Mouse (Mus musculus) bone marrow macrophage, adult 2 months (primary cell): ENCODE measurements around the gene Hs6st1.

Source experiments
- CTCF ChIP-seq: IDR thresholded peaks from 2 replicates; pipeline ENCODE4 v1.5.1; 2012; ENCODE audit warnings: low read depth, mild to moderate bottlenecking, low read length, moderate library complexity
- POLR2A ChIP-seq: IDR thresholded peaks from 2 replicates; pipeline ENCODE4 v1.6.1; 2012; ENCODE audit warnings: mild to moderate bottlenecking, low read depth, low read length, borderline replicate concordance

- TF ChIP-seq CTCF (no peak), POLR2A (no peak)
Observed at GRCm38 (mm10) chr1:36066216-36066980, 1.8 kb upstream of the Hs6st1 start.
